Mouse (Mus musculus) midbrain, postnatal 0 days (tissue): ENCODE results near the gene Bloc1s6. TPM values are rescaled to one million over a fixed set of nuclear protein-coding genes. Genes with fewer than 3 reads are reported as not detected.

Experiments
- ATAC-seq: fragments of 200-750 bp; cut with Nextera tagmentation; 2 replicates; pipeline ENCODE4 v1.8.0; 2017; ENCODE audit warnings: moderate number of reproducible peaks, mild to moderate bottlenecking, moderate TSS enrichment, moderate library complexity; ENCODE audit not compliant: low FRiP score
- DNase-seq: peaks from one replicate; pipeline ENCODE4 v3.0.0-alpha.2; 2015; ENCODE audit warnings: low spot score
- H3K27ac ChIP-seq: fragments of 300-500 bp; sonication (generic); 2 replicates; pipeline ENCODE4 v1.5.1; 2014; ENCODE audit warnings: low read depth, mild to moderate bottlenecking, low read length, mixed read lengths
- H3K27me3 ChIP-seq: fragments of 300-500 bp; sonication (generic); 2 replicates; pipeline ENCODE4 v1.6.1; 2014; ENCODE audit warnings: low read length, control low read depth, mixed read lengths; ENCODE audit not compliant: insufficient read depth
- H3K36me3 ChIP-seq: fragments of 300-500 bp; sonication (generic); 2 replicates; pipeline ENCODE4 v1.6.1; 2014; ENCODE audit warnings: low read length, control low read depth, mixed read lengths; ENCODE audit not compliant: insufficient read depth
- H3K4me1 ChIP-seq: fragments of 300-500 bp; sonication (generic); 2 replicates; pipeline ENCODE4 v1.6.1; 2014; ENCODE audit warnings: mild to moderate bottlenecking, control low read depth, antibody characterized with exemption, low read length, mixed read lengths; ENCODE audit not compliant: insufficient read depth
- H3K4me2 ChIP-seq: fragments of 300-500 bp; sonication (generic); 2 replicates; pipeline ENCODE4 v1.6.1; 2014; ENCODE audit warnings: low read depth, mild to moderate bottlenecking, low read length, mixed read lengths; ENCODE audit not compliant: poor library complexity, severe bottlenecking
- H3K4me3 ChIP-seq: fragments of 300-500 bp; sonication (generic); 2 replicates; pipeline ENCODE4 v1.5.1; 2014; ENCODE audit warnings: low read depth, mild to moderate bottlenecking, low read length, moderate library complexity
- H3K9ac ChIP-seq: fragments of 300-500 bp; sonication (generic); replicated peaks from 2 replicates; pipeline ENCODE4 v1.6.1; 2014; ENCODE audit warnings: mild to moderate bottlenecking, low read length, moderate library complexity, mixed read lengths; ENCODE audit not compliant: poor library complexity, severe bottlenecking
- H3K9me3 ChIP-seq: fragments of 300-500 bp; sonication (generic); 2 replicates; pipeline ENCODE4 v1.6.1; 2016; ENCODE audit warnings: low read length, control low read depth
- CTCF ChIP-seq: IDR thresholded peaks from 2 replicates; pipeline ENCODE4 v1.5.1; 2016; ENCODE audit warnings: antibody characterized with exemption, mild to moderate bottlenecking
- WGBS: fragments of 180-500 bp; shearing (Covaris S2); extraction: QIAGEN DNeasy Blood & Tissue Kit; methylation state at CpG from one replicate; pipeline ENCODE4 v1.1.7; 2014; 5-methylcytosine and 5-hydroxymethylcytosine counted together
- polyA plus RNA-seq: library from polyadenylated mRNA; unstranded; fragments of >200 nt; fragmentation: Nextera tagmentation; extraction: Ambion mirVana; gene quantifications from 2 replicates; pipeline ENCODE4 v1.2.1, GENCODE M21; 2015
- total RNA-seq: library from RNA; depleted of rRNA; stranded (reverse); fragments of >200 nt; gene quantifications from 2 replicates; pipeline ENCODE4 v1.2.3, GENCODE M21; 2014; rRNA removed

Bloc1s6 gene
- total RNA-seq (76.7 and 108 TPM in 2 replicates), polyA plus RNA-seq (115 and 124 TPM in 2 replicates)

- DNase-seq: peak; percentile 97
- Histone ChIP-seq H3K4me1 (peaks cover 5% of the 10 kb centered on the region; the same call in 1 of the 2 replicates), H3K36me3 (peaks cover 3% of the 10 kb centered on the region; the same call in 1 of the 2 replicates), H3K9ac (peak within 1 kb of the TSS; percentile 74), H3K4me2 (peak within 1 kb of the TSS; percentile 49), H3K27me3 (peaks cover 7% of the 10 kb centered on the region; the same call in 1 of the 2 replicates), H3K4me3 (peak within 1 kb of the TSS; percentile 62), H3K27ac (peak within 1 kb of the TSS; percentile 86), H3K9me3 (no peaks in the 10 kb centered on the region)
- under 1% methylated on average over 45 of the region's 59 CpGs for WGBS
- peak; percentile 95 for ATAC-seq
- TF ChIP-seq CTCF: no peak
Observed at GRCm38 (mm10) chr2:122737894-122738830, at the start of gene Bloc1s6. Gene Bloc1s6 (plus strand): TSS chr2:122738503.

- Histone ChIP-seq H3K27ac (no peak overlapping the region), H3K9ac (no peak overlapping the region), H3K36me3 (no peaks in the 10 kb centered on the region), H3K4me1 (peaks cover 10% of the 10 kb centered on the region; the same call in 1 of the 2 replicates), H3K27me3 (no peaks in the 10 kb centered on the region), H3K9me3 (no peaks in the 10 kb centered on the region), H3K4me2 (no peak overlapping the region), H3K4me3 (no peak overlapping the region)
- no peak for ATAC-seq
- no peak for DNase-seq
- 89% methylated on average over 2 of the region's 2 CpGs for WGBS
- no peak for TF ChIP-seq CTCF
Observed at GRCm38 (mm10) chr2:122697526-122697925, 40.8 kb upstream of the Bloc1s6 start.

GRCm38 (mm10) chr2:122701012-122701411 lies 37.3 kb upstream of the Bloc1s6 start:
- no peak for TF ChIP-seq CTCF
- H3K27ac ChIP-seq: no peak overlapping the region
- peaks cover 10% of the 10 kb centered on the region; the same call in 1 of the 2 replicates for H3K4me1 ChIP-seq
- no peaks in the 10 kb centered on the region for H3K9me3 ChIP-seq
- ATAC-seq: no peak
- 57% methylated on average over 8 of the region's 8 CpGs for WGBS
- no peaks in the 10 kb centered on the region for H3K36me3 ChIP-seq
- H3K4me3 ChIP-seq: peak overlapping the region; percentile 82
- no peaks in the 10 kb centered on the region for H3K27me3 ChIP-seq
- peak overlapping the region; percentile 86 for H3K4me2 ChIP-seq
- H3K9ac ChIP-seq: no peak overlapping the region
- DNase-seq: no peak

- ATAC-seq: no peak
- peak overlapping the region; percentile 62; the same call in 1 of the 2 replicates for H3K27ac ChIP-seq
- H3K4me2 ChIP-seq: peak overlapping the region; percentile 86
- H3K4me3 ChIP-seq: peak overlapping the region; percentile 82
- DNase-seq: no peak
- under 1% methylated on average over 15 of the region's 15 CpGs for whole genome bisulfite sequencing
- H3K9me3 ChIP-seq: no peaks in the 10 kb centered on the region
- peak overlapping the region; percentile 82 for H3K9ac ChIP-seq
- H3K36me3 ChIP-seq: no peaks in the 10 kb centered on the region
- H3K4me1 ChIP-seq: peaks cover 10% of the 10 kb centered on the region; the same call in 1 of the 2 replicates
- no peak for TF ChIP-seq CTCF
- H3K27me3 ChIP-seq: no peaks in the 10 kb centered on the region
Observed at GRCm38 (mm10) chr2:122701871-122702180, 36.5 kb upstream of the Bloc1s6 start.

GRCm38 (mm10) chr2:122702181-122703036 lies 35.9 kb upstream of the Bloc1s6 start, which contains the start of gene Slc30a4:
Gene Slc30a4 (minus strand): TSS chr2:122702663.
- H3K9me3 ChIP-seq: no peaks in the 10 kb centered on the region
- H3K36me3 ChIP-seq: no peaks in the 10 kb centered on the region
- peak within 1 kb of the TSS; percentile 62 for H3K27ac ChIP-seq
- H3K4me1 ChIP-seq: peaks cover 10% of the 10 kb centered on the region; the same call in 1 of the 2 replicates
- WGBS: under 1% methylated on average over 84 of the region's 111 CpGs
- peak within 1 kb of the TSS; percentile 82 for H3K9ac ChIP-seq
- H3K4me3 ChIP-seq: peak within 1 kb of the TSS; percentile 82
- TF ChIP-seq CTCF: no peak
- ATAC-seq (peak; percentile 96), DNase-seq (peak; percentile 87)
- H3K4me2 ChIP-seq: peak within 1 kb of the TSS; percentile 86
- H3K27me3 ChIP-seq: no peaks in the 10 kb centered on the region
